Mouse (Mus musculus) forebrain, embryonic 11.5 days (tissue): ENCODE results near the gene Pef1. TPM values are rescaled to one million over a fixed set of nuclear protein-coding genes. Genes with fewer than 3 reads are reported as not detected.
A peak's percentile ranks its signal among the peaks of the same experiment; 100 is the strongest.

Experiments used
- ATAC-seq: fragments of 200-750 bp; cut with Nextera tagmentation; replicated peaks from 2 replicates; pipeline ENCODE4 v1.8.0; 2017; ENCODE audit warnings: moderate TSS enrichment; ENCODE audit not compliant: low FRiP score
- DNase-seq: peaks from one replicate; pipeline ENCODE4 v3.0.0-alpha.2; 2017; ENCODE audit warnings: low spot score
- H3K27ac ChIP-seq: fragments of 300-500 bp; sonication (generic); 2 replicates; pipeline ENCODE4 v1.5.1; 2014; ENCODE audit warnings: low read depth, low read length
- H3K27me3 ChIP-seq: fragments of 300-500 bp; sonication (generic); 2 replicates; pipeline ENCODE4 v1.6.1; 2014; ENCODE audit warnings: mild to moderate bottlenecking, low read length, mixed read lengths; ENCODE audit not compliant: control insufficient read depth, insufficient read depth
- H3K36me3 ChIP-seq: fragments of 300-500 bp; sonication (generic); 2 replicates; pipeline ENCODE4 v1.6.1; 2014; ENCODE audit warnings: mild to moderate bottlenecking, low read length, moderate library complexity, mixed read lengths; ENCODE audit not compliant: control insufficient read depth, insufficient read depth
- H3K4me1 ChIP-seq: fragments of 300-500 bp; sonication (generic); replicated peaks from 2 replicates; pipeline ENCODE4 v1.6.1; 2014; ENCODE audit warnings: low read length, mixed read lengths; ENCODE audit not compliant: control insufficient read depth, insufficient read depth
- H3K4me2 ChIP-seq: fragments of 300-500 bp; sonication (generic); 2 replicates; pipeline ENCODE4 v1.6.1; 2014; ENCODE audit warnings: low read depth, mild to moderate bottlenecking, low read length, moderate library complexity, mixed read lengths; ENCODE audit not compliant: severe bottlenecking
- H3K4me3 ChIP-seq: fragments of 300-500 bp; sonication (generic); 2 replicates; pipeline ENCODE4 v1.5.1; 2014; ENCODE audit warnings: low read depth, low read length
- H3K9ac ChIP-seq: fragments of 300-500 bp; sonication (generic); 2 replicates; pipeline ENCODE4 v1.6.1; 2014; ENCODE audit warnings: low read length
- H3K9me3 ChIP-seq: fragments of 300-500 bp; sonication (generic); 2 replicates; pipeline ENCODE4 v1.6.1; 2016; ENCODE audit warnings: low read length, mixed read lengths; ENCODE audit not compliant: control insufficient read depth
- WGBS: fragments of 180-500 bp; shearing (Covaris S2); extraction: QIAGEN DNeasy Blood & Tissue Kit; methylation state at CpG from one replicate; pipeline ENCODE4 v1.1.7; 2014; 5-methylcytosine and 5-hydroxymethylcytosine counted together
- polyA plus RNA-seq: library from polyadenylated mRNA; unstranded; fragments of >200 nt; fragmentation: Nextera tagmentation; extraction: Ambion mirVana; gene quantifications from 2 replicates; pipeline ENCODE4 v1.2.1, GENCODE M21; 2014

Pef1 gene
- polyA plus RNA-seq, 1 experiment from 2014 or later, result 62.7 TPM

GRCm38 (mm10) chr4:130081345-130082190 lies 20.8 kb upstream of the Pef1 start:
- H3K36me3 ChIP-seq, result no peaks in the 10 kb centered on the region
- WGBS, result 78% methylated on average over 19 of the region's 19 CpGs
- no peak overlapping the region for H3K4me3 ChIP-seq
- no peaks in the 10 kb centered on the region for H3K27me3 ChIP-seq
- no peaks in the 10 kb centered on the region; the same call in 1 of the 2 replicates for H3K4me1 ChIP-seq
- H3K9me3 ChIP-seq, result no peaks in the 10 kb centered on the region
- ATAC-seq (no peak), DNase-seq (no peak)
- no peak overlapping the region for H3K27ac ChIP-seq
- H3K4me2 ChIP-seq, result no peak overlapping the region
- no peak overlapping the region for H3K9ac ChIP-seq

GRCm38 (mm10) chr4:130082211-130082610 lies 20.1 kb upstream of the Pef1 start:
- no peak overlapping the region for H3K9ac ChIP-seq
- no peaks in the 10 kb centered on the region for H3K27me3 ChIP-seq
- no peak overlapping the region for H3K4me2 ChIP-seq
- no peaks in the 10 kb centered on the region for H3K9me3 ChIP-seq
- no peaks in the 10 kb centered on the region for H3K36me3 ChIP-seq
- ATAC-seq (no peak), DNase-seq (no peak)
- H3K4me3 ChIP-seq, result no peak overlapping the region
- H3K27ac ChIP-seq, result no peak overlapping the region
- 66% methylated on average over 9 of the region's 9 CpGs for WGBS
- H3K4me1 ChIP-seq, result no peaks in the 10 kb centered on the region; the same call in 1 of the 2 replicates

- H3K9me3 ChIP-seq, result no peaks in the 10 kb centered on the region
- DNase-seq (no peak), ATAC-seq (no peak)
- H3K27me3 ChIP-seq, result peaks cover 2% of the 10 kb centered on the region; the same call in 1 of the 2 replicates
- no peak overlapping the region for H3K9ac ChIP-seq
- H3K36me3 ChIP-seq, result no peaks in the 10 kb centered on the region
- no peak overlapping the region for H3K27ac ChIP-seq
- H3K4me3 ChIP-seq, result no peak overlapping the region
- no peaks in the 10 kb centered on the region; the same call in 1 of the 2 replicates for H3K4me1 ChIP-seq
- WGBS, result 45% methylated on average over 7 of the region's 7 CpGs
- no peak overlapping the region for H3K4me2 ChIP-seq
These were observed 17.9 kb upstream of the Pef1 start for GRCm38 (mm10) chr4:130084331-130084945.

GRCm38 (mm10) chr4:130085246-130085820 lies 17.0 kb upstream of the Pef1 start:
- no peak overlapping the region for H3K4me3 ChIP-seq
- DNase-seq (no peak), ATAC-seq (no peak)
- 72% methylated on average over 12 of the region's 12 CpGs for WGBS
- H3K27ac ChIP-seq, result no peak overlapping the region
- H3K9ac ChIP-seq, result no peak overlapping the region
- H3K36me3 ChIP-seq, result no peaks in the 10 kb centered on the region
- no peaks in the 10 kb centered on the region for H3K9me3 ChIP-seq
- no peak overlapping the region for H3K4me2 ChIP-seq
- H3K4me1 ChIP-seq, result no peaks in the 10 kb centered on the region; the same call in 1 of the 2 replicates
- H3K27me3 ChIP-seq, result peaks cover 2% of the 10 kb centered on the region; the same call in 1 of the 2 replicates

GRCm38 (mm10) chr4:130087293-130087692 lies 15.1 kb upstream of the Pef1 start:
- Histone ChIP-seq H3K9me3 (no peaks in the 10 kb centered on the region), H3K9ac (no peak overlapping the region), H3K4me2 (no peak overlapping the region), H3K27ac (no peak overlapping the region), H3K36me3 (no peaks in the 10 kb centered on the region), H3K27me3 (peaks cover 2% of the 10 kb centered on the region; the same call in 1 of the 2 replicates), H3K4me3 (no peak overlapping the region), H3K4me1 (no peaks in the 10 kb centered on the region; the same call in 1 of the 2 replicates)
- DNase-seq (peak; percentile 96), ATAC-seq (peak; percentile 51; the same call in 1 of the 2 replicates)
- WGBS, result 16% methylated on average over 7 of the region's 7 CpGs

GRCm38 (mm10) chr4:130095137-130095536 lies 7.2 kb upstream of the Pef1 start:
- Histone ChIP-seq H3K4me3 (no peak overlapping the region), H3K36me3 (no peaks in the 10 kb centered on the region), H3K4me1 (0 out of 2 replicates have a peak, but pooled peaks cover 2% of the 10 kb centered on the region), H3K27me3 (no peaks in the 10 kb centered on the region), H3K9ac (no peak overlapping the region), H3K9me3 (no peaks in the 10 kb centered on the region), H3K27ac (no peak overlapping the region), H3K4me2 (no peak overlapping the region)
- ATAC-seq (no peak), DNase-seq (no peak)
- 29% methylated on average over 3 of the region's 3 CpGs for WGBS

GRCm38 (mm10) chr4:130101183-130101582 lies 1.2 kb upstream of the Pef1 start:
- Histone ChIP-seq H3K9ac (no peak overlapping the region), H3K36me3 (no peaks in the 10 kb centered on the region), H3K4me1 (peaks cover 7% of the 10 kb centered on the region; the same call in 1 of the 2 replicates), H3K27ac (no peak overlapping the region), H3K4me3 (no peak overlapping the region), H3K9me3 (no peaks in the 10 kb centered on the region), H3K27me3 (no peaks in the 10 kb centered on the region), H3K4me2 (no peak overlapping the region)
- ATAC-seq (no peak), DNase-seq (peak; percentile 62)
- 27% methylated on average over 8 of the region's 8 CpGs for WGBS

GRCm38 (mm10) chr4:130103632-130104031 lies 1.3 kb downstream of the Pef1 start:
- H3K4me3 ChIP-seq, result no peak overlapping the region
- WGBS, result 82% methylated on average over 12 of the region's 12 CpGs
- no peaks in the 10 kb centered on the region for H3K27me3 ChIP-seq
- no peaks in the 10 kb centered on the region for H3K9me3 ChIP-seq
- no peak overlapping the region for H3K9ac ChIP-seq
- H3K27ac ChIP-seq, result no peak overlapping the region
- H3K4me1 ChIP-seq, result peaks cover 9% of the 10 kb centered on the region; the same call in 1 of the 2 replicates
- ATAC-seq, result no peak
- no peaks in the 10 kb centered on the region for H3K36me3 ChIP-seq
- DNase-seq, result no peak
- no peak overlapping the region for H3K4me2 ChIP-seq
